Mouse (Mus musculus) ZHBTc4 (cell line): Measurements from ENCODE around the gene Als2cr12.

Source experiments
- DNase-seq: peaks from one replicate; pipeline ENCODE4 v3.0.0-alpha.2; 2011; ENCODE audit warnings: low read depth, low spot score

Gene Als2cr12

GRCm38 (mm10) chr1:58695810-58696209, at the start of gene Als2cr12:
Als2cr12 (minus strand) TSS chr1:58695989.
- DNase-seq = peak; percentile 26

GRCm38 (mm10) chr1:58744645-58745044, 48.9 kb upstream of the Als2cr12 start:
- no peak for DNase-seq

- no peak for DNase-seq
Measured at GRCm38 (mm10) chr1:58743252-58743651, 47.5 kb upstream of the Als2cr12 start.

GRCm38 (mm10) chr1:58742571-58743021, 46.8 kb upstream of the Als2cr12 start:
- no peak for DNase-seq

DNA sequence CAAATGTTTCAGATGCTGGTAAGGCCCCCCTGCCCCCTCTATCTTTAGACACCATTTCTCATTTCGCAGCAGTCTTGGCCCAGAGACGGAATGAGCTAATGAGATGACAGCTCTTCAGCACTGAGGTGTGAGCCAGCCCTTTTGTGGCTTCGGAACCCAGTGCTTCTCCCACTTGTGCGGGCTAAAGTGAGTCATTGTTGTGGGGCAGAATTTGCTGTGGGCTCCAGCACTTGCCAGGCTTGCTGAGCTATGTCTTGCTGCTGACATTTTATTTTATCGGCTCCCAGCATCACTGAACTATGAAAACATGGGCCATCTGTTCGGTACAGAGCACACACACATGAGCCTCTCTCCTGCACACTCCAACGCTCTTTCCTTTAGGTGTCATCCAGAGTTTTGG, 43.7 kb upstream of the Als2cr12 start:
- no peak for DNase-seq

DNA sequence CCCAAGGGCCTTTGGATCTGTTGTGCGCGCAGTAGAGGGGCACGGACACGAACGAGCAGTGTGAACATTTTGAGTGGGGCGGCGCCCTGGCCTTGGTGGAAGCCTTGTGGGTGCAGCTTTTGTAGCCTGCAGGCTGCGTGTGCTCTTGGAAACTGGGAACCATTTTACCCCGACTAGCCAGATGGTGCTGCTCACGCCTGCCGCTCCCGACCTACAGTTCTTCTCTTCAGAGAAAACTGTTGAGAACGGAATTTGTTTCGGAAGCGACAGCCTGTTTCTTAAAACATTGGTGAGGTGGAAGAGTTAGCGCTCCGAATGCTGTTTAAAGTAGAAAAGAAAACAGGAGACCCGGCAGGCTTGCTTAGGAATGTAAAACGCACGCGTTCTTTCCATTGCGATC, 41.2 kb upstream of the Als2cr12 start:
- peak; percentile 38 for DNase-seq

- DNase-seq = no peak
Measured at GRCm38 (mm10) chr1:58735962-58736361, 40.2 kb upstream of the Als2cr12 start.

DNA sequence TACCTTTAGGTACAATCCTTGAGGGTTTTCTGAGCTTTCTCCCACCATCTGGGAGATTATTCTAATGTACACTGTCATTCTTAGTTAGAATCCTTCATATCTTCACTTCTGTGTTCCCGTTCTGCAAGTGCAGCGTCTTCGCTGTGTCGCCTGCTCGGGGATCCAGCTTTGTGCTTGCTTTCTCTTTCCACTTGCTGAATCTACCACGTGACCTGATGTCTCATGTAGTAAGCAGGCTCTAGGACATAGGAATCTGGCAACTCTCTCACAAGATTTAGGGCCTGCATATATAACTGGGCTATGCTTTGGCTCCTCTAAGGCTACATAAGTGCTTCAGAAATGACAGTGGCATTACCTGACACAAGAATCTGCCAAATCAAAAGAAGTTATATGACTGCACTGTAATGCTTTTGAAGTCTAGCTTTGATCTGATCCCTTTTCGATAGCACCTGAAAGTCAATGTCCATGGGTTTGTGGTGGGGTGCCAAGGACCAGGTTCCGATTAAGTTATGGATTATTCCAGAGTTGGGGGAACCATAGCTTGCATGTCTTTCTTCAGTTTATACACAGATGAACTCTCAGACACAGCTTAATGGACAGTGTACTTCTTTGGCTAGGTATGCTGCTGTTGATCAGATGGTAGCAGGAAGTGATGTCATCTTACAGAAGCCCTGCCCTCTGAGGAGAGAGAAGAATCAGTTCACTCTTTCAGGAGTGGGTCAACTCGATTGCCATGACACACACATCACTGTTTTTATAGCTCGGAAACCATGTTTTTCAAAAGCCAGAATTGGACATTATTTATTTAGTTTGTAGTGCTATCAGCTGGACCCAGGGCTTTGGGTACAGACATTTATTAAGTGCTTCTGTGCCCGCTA, 38.5 kb upstream of the Als2cr12 start:
- DNase-seq = no peak

GRCm38 (mm10) chr1:58733636-58734035, 37.8 kb upstream of the Als2cr12 start:
- DNase-seq = no peak

- no peak for DNase-seq
Measured at GRCm38 (mm10) chr1:58728590-58728868, 32.7 kb upstream of the Als2cr12 start.

DNA sequence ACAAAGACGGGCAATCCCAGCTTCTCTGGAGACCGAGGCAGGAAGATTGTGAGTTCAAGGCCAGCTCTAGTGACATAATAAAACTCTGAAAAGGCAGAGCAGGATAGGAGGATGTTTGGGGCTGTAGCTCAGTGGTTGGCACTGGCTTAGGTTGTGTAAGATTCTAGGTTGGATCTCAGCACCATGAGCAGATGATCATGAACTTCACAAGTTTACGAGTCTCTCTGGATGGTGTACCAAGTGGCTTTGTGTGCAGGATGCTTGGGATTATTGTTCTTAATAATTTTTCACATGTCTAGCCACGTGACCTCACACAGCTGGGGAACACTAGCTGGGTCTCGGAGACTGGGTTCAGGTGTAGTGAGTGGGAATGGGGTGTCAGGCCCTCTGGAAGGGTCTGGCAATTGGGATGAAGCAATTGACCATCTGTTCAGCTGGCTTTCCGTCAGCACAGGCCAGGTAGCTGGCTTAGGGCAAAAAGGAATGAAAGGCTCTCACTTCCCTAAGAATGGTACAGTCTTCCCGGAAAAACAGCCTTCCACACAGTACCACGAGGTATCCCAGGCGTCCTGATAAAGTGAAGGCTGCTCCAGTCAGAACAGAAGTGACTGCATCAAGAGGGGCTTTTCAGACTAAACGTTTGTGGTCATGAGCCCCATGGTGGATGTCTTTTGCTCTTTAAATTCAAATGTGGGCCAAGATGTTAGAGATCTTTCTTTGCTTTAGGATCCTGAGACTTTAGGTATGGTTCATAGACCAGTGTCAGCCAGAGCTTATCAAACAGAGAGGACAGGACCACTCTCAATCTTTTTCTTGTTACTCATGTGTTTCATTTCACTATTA, 32.2 kb upstream of the Als2cr12 start:
- no peak for DNase-seq

- no peak for DNase-seq
Measured at GRCm38 (mm10) chr1:58727019-58727746, 31.4 kb upstream of the Als2cr12 start.

DNA sequence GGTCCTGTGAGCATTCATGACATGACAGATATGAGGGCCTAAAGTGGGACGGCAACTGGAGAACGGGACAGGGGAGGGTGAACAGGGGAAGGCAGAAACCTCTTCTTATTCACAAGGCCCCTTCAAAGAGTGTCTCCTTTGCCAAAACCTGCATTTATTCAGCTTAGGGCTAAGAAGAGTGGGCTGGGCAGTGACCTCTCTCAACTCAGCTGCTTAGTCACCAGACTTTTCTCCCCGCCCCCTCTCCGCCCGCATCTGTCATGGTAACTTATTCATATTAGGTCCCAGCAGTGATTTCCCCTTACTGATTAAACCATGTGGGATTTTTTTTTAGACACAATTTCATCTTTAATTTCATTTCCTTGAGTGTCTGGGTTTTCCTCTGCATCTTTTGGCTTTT, 30.0 kb upstream of the Als2cr12 start:
- DNase-seq = no peak

DNA sequence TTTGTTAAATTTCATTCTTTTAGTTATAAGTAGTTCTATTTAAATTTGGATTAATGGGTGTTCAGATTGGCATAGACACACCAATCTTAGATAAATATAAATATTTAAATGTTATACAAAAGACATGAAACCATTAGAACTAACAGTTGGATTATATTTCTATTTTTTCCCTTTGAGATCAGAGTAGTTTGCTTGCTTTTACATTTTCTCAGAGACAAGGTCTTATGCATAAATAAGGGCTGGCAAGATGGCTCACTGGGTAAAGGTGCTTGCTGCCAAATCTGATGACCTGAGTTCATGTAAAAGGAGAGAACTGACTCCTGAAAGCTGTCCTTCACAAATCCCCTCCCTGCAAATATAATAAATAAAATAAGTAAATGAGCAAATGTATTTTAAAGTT, 29.3 kb upstream of the Als2cr12 start:
- DNase-seq = no peak

GRCm38 (mm10) chr1:58724533-58724932, 28.7 kb upstream of the Als2cr12 start:
- DNase-seq = no peak

DNA sequence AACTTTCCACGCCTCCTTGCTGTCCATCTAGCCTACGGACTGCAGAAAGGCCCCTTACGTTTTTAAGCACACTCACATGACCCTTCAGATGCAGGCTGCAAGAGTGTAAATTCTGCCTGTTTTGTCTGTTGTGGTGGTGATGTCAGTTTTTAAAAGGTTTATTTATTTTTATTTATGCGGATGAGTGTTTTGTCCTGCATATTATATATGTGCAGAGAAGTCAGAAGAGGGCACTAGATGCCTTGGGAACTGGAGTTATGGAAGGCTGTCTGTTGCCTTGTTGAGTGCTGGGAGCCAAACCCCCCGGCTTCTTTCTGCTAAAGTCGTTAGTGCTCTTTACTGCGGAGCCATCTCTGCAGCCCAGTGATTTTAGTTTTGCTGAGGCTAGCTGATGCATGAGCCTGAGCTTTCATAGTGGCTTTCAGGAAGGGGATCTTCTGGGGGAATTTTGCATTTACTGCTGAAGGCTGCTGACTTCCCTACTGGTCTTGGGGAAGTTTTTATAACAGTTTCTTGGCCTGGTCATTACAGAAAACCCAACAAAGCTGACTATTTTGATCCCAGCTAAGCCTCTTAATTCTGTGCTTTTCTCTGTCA, 28.1 kb upstream of the Als2cr12 start:
- DNase-seq = no peak

- DNase-seq = peak; percentile 31
Measured at GRCm38 (mm10) chr1:58723062-58723808, 27.4 kb upstream of the Als2cr12 start.

DNA sequence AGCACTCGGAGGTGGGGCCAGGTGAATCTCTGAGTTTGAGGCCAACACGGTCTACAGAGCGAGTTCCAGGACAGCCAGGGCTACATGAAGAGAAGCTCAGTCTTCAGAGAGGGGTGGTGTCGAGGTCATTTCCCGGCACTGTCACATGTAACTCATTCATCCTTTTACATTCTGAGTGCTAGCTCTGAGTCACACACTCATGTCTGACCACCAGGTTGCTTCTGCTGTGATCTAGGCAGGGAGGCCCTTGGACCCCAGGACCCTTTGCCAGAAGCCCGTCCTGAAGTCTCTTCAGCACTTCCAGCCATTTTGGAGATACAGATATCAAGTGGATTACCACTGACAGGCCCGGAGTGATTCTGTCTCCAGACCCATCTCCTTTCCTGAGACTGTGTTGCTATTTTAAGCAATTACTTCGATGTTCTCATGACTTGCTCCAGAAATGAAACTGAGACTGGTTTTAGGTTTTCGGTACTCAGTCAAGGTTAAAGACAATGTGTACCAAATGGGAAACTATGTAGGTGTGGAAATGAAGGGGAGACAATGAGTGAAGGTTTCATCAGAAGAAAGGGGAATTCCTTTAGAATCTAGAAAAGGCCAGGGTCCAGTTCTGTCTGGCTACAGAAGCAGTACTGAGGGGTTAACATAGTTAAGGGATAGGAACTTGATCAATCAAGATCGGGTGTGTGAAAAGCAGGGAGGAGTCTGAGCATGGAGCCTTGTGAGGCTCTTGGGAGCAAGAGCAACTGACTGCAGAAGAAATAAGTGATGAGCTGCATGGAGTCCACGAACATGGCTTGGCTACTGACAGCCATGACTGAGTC, 26.5 kb upstream of the Als2cr12 start:
- DNase-seq = peak; percentile 16

GRCm38 (mm10) chr1:58720988-58721387, 25.2 kb upstream of the Als2cr12 start:
- no peak for DNase-seq

DNA sequence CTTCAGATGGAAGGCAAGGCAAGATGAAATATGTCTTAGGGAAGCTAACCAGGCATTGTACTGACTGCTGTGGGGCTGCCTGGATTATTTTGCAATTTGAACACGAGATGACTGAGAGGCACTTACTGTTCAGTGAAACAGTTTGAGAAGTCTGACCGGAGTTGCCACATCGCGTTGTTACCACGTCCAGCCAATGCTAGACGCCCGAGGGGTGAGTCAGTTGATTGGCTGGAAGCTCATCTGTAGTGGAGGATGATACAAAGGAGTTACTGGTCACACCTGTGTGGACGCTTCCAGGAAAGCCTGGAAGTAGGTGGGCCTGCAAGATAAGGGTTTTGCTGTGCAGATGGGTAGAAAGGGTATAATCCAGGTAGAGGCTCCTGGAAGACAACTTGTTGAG, 24.3 kb upstream of the Als2cr12 start:
- no peak for DNase-seq
